Mouse (Mus musculus) cerebellum, adult 2 months (tissue): ENCODE measurements around the gene Rbms2.

Experiments used
- CTCF ChIP-seq: fragments of 200-500 bp; IDR thresholded peaks from 2 replicates; pipeline ENCODE4 v1.5.1; 2011; ENCODE audit warnings: low read depth, mild to moderate bottlenecking, control low read depth, low read length, moderate library complexity, borderline replicate concordance; ENCODE audit not compliant: insufficient read depth
- POLR2A ChIP-seq: fragments of 200-500 bp; IDR thresholded peaks from 2 replicates; pipeline ENCODE4 v1.6.1; 2011; ENCODE audit warnings: low read length, control low read depth, borderline replicate concordance; ENCODE audit not compliant: insufficient read depth

DNA sequence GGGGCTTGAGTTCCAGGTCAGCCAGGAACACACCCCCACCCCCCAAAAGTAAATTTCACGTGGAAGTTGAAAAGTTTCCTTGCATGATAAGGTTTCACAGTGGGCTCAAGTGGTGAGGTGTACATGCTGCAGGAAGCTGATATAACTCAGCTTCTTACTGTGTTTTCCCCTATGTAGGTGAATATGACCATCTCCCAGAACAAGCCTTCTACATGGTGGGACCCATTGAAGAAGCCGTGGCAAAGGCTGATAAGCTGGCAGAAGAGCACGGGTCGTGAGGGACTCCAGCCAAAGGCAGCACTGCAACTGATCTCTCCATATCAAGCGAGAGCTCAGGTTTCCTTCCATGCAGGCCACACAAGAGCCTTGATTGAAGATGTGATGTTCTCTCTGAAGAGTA lies 90.3 kb downstream of the Rbms2 start:
- TF ChIP-seq CTCF (no peak), POLR2A (no peak)
